Mouse (Mus musculus) kidney, adult 11 months (tissue): Measurements from ENCODE around the gene Nat10.
A peak's percentile ranks its signal among the peaks of the same experiment; 100 is the strongest.

Experiments
- DNase-seq: peaks from one replicate; pipeline ENCODE4 v3.0.0; 2022

Nat10 gene

GRCm38 (mm10) chr2:103745481-103745880 is 15.6 kb downstream of the Nat10 start:
- DNase-seq: no peak

DNA sequence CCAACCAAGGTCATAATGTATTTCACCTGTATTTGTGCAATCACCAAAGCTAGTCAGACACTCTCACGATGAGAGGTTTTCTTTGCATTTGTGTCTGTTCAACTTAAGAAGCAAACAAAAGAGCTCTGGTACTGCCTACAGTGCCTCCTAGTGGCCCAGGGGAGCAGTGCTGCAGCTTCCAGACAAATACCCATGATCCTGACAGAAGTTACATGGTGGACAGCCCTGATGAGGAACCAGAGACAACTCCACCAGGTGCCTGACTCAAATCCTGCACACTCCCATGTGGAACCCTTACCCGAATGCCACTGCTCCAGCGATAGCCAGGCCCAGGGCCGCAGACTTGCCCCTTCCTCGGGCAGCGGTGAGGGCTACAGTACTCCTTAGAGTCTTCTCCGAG is 17.1 kb downstream of the Nat10 start:
- DNase-seq: peak; percentile 39

DNA sequence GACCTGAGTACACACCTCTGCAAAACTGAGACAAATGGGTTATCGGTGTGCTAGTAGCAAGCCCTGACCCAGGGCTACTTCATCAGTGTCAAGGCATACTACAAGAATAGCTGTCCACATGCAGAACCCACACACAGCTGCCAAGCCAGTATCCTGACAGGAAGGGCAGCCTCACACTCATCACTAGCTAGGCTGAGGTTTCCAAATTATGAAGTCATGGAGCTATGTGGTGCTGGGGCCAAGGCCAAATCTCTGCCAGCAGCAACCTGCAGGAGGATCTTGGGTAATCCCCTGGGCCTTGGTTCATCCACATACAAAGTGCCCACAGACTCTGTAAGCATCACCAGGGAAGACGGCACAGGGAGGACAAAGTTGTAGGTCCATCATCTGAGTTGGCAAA is 17.5 kb downstream of the Nat10 start:
- peak; percentile 25 for DNase-seq

GRCm38 (mm10) chr2:103742821-103743220 is 18.2 kb downstream of the Nat10 start:
- no peak for DNase-seq

DNA sequence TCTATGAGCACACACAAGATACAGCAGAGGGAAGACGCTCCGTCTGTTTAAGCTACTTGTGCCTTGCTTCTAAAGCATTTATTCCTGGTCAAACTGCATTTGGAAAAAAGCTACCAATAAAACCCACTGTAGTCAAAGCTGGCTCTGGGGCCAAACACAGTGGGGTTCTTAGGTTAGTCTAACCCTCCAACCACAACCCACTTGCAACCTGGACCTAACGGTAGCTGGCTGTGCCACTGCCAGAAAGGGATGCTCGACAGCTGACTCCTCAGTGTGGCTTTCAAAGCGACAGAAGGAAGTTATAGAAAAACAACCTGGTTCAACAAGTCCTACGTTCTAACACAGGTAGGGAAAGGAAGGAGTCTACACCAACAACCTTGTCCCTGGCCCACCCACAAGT is 29.6 kb downstream of the Nat10 start:
- no peak for DNase-seq

DNA sequence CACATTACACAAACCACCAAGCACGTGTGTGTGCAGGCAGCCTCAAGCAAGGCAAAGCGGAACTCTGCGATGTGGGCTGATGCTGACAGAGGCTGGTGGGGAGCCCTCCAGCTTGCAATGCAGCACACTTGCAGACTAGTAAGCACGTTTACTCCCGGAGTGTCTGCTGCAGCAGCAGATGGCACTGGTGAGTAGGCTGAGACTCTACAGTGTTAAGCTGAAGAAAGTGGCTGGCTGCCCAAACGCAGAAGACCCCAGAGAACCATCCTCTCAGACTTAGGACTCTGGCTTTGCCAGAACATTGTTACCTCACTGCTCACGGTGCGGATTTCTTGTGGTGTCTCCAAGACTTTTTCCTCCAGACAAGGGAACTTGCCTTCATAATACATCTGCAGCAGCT is 30.1 kb downstream of the Nat10 start:
- no peak for DNase-seq

DNA sequence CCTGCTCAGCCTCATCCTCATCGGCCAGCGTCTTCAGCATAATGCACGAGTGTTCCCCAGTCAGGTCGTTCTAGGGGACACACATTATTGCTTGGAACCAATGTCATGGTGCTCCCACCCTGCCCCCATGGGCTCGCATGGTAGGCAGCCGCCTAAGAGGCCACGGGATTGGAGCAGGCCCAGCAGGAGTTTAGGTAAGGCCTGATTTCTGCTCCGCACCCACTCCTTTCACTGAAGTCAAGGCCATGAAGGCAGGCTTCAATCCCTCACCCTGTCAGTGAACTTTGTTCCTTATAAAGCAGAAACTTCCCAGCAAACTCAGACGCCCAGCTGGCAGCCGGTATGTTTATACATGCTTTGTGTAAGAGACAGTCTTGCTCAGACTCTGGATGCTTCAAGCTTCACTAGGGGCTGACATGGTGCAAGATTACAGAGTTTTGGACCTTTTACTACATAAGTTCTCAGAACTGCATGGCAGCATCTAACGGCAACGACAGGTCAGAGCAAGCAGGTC is 33.0 kb downstream of the Nat10 start:
- no peak for DNase-seq

GRCm38 (mm10) chr2:103724521-103724920 is 36.5 kb downstream of the Nat10 start:
- no peak for DNase-seq

DNA sequence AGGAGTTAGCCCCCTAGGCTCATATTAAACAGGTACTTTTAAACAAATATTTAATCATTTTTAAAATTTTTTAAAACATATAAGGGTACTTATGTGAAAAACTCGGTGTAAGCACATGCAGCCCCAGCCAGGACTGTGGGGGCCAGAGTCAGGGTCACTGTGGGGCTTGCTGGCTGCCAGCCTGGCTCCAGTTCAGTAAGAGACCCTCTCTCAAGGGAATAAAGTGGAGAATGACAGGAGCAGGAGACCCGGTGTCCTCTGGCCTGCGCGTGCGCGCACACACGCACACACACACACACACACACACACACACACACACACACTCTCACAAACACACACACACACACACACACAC is 41.8 kb downstream of the Nat10 start:
- DNase-seq: no peak

GRCm38 (mm10) chr2:103718594-103719291 is 42.3 kb downstream of the Nat10 start:
- DNase-seq: peak; percentile 66

DNA sequence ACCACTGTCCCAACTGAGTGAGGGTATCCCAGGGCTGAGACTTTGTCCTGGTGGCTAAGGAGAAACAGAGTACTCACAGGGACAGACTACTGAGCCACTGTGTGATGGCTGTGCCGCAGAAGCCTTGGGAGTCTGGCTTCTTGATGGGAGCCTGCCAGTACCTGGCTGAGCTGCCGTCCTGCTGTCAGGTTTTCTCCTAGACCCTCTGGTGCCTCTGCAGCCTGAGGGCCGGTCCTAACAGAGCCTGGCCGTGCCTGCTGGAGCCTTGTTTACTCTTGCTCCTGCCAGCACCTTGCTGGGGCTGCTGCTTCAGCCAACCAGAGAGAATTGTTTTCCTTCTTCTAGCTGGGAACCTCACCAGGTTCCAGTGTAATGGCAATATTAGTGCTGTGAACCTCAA is 46.7 kb downstream of the Nat10 start:
- DNase-seq: no peak

GRCm38 (mm10) chr2:103713831-103714230 is 47.2 kb downstream of the Nat10 start:
- DNase-seq: peak; percentile 74

GRCm38 (mm10) chr2:103710849-103711248 is 50.2 kb downstream of the Nat10 start:
- no peak for DNase-seq

- no peak for DNase-seq
Observed at GRCm38 (mm10) chr2:103707056-103707776, 53.9 kb downstream of the Nat10 start.

DNA sequence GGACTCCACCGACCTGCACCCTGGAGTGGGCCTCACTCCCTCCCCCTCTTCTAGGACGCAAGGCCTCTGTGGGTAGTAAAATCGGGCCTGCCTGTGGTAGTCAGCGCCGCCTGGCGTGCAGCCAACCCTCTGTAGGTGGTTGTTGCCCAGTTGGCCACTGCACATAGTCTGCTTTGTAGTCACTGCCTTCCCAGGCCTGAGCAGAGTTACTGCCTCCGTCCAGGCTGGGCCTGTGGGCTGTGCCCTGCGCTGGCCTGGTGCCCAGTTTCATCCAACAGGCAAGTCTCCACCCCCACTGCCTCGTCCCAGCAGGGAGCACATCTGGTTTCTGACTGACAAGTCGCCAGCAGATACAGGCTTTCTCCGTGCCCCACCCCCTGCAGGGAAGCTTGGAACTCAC is 54.8 kb downstream of the Nat10 start:
- peak; percentile 91 for DNase-seq

- DNase-seq: peak; percentile 33
Observed at GRCm38 (mm10) chr2:103705826-103706225, 55.2 kb downstream of the Nat10 start.

DNA sequence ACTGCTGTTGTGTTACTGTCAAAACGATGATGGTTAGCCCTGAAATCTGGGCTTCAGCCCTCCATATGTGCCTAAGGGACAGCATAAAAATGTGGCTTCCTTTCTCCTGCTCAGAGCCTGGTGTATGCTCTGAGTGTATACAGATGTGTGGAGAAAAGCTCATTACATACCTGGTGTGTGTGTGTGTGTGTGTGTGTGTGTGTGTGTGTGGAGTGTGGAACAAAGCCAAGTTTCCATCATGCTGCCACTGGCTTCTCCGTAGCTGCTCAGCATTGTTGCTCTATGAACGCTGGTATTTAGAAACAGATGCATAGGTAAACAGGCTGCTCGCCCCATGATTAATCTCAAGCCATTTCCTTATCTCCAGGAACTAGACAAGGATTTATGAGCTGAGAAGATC is 57.2 kb downstream of the Nat10 start:
- DNase-seq: no peak

DNA sequence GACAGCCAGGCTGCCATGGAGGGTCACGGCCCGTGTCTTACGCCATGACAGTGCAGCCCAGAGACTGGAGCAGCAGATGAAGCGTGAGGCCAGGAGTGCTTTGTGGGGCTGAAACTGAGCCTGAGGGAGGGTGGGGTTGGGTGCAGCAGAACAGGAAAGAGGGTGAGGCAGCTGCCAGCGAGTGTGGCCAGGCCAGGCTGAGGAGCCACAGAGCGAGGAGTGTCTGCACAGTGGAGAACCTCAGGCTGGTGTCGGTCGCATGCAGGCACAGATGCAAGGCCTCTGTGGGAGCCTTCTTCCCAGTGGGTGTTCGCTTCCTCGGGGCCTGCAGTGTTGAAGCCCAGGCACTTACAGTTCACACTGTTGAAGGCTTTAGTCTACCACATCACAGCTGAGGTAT is 57.7 kb downstream of the Nat10 start:
- DNase-seq: no peak

DNA sequence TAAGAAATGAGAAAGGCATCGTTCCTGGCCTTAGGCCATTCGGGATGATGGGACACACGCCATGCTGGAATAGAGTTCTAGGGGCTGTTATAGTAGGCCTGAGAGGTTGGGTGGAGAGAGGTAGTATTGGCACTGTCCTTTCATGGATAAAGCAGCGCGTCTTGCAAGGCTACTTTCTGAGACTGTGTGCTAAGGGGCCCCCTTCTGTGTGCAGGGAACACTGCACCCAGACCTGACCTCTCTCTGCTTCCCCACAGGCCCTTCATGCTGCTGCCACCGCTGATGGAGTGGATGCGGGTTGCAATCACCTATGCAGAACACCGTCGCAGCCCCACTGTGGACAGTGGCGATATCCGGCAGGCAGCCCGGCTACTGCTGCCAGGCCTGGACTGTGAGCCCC is 60.6 kb downstream of the Nat10 start:
- DNase-seq: no peak

- peak; percentile 68 for DNase-seq
Observed at GRCm38 (mm10) chr2:103696177-103696576, 64.9 kb downstream of the Nat10 start.

GRCm38 (mm10) chr2:103694777-103695563 is 66.1 kb downstream of the Nat10 start:
- DNase-seq: no peak

- no peak for DNase-seq
Observed at GRCm38 (mm10) chr2:103692810-103693209, 68.3 kb downstream of the Nat10 start.

GRCm38 (mm10) chr2:103691278-103691677 is 69.8 kb downstream of the Nat10 start:
- DNase-seq: peak; percentile 54

- no peak for DNase-seq
Observed at GRCm38 (mm10) chr2:103690828-103691227, 70.2 kb downstream of the Nat10 start.
